Mouse (Mus musculus) cortical plate, adult 2 months (tissue): ENCODE results near the gene Gucy2e.

ENCODE experiments used
- CTCF ChIP-seq: fragments of 200-500 bp; IDR thresholded peaks from 2 replicates; pipeline ENCODE4 v1.5.1; 2011; ENCODE audit warnings: mild to moderate bottlenecking, control low read depth, low read length; ENCODE audit not compliant: insufficient read depth; ENCODE audit errors: extremely low read depth
- POLR2A ChIP-seq: fragments of 200-500 bp; IDR thresholded peaks from 2 replicates; pipeline ENCODE4 v1.6.1; 2011; ENCODE audit warnings: mild to moderate bottlenecking, low read length, control low read depth; ENCODE audit not compliant: insufficient read depth; ENCODE audit errors: extremely low read depth

DNA sequence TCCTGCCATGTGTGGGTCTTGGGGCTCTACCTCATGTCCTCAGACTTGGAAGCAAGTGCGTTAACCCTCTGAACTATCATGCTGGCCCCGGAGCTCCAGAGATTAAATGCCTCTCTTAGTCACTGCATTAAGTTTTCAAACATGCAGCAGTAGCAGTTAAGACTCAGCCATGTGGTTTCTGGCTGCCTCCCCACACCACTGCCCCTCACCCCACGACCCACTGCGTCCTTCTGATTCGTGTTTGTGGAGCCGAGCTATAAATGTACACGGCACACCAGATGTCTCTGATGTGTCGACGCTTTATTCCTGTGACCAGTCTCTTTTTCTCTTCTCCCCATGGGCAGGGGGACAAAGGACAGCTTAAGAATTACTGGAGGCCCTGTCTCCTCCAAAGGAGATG is 16.3 kb upstream of the Gucy2e start:
- no peak for TF ChIP-seq CTCF
- no peak for TF ChIP-seq POLR2A
